Comparison of ENCODE assay signal across 9 mouse cellular contexts in genomic region chrX:74413377-74413776, GRCm38 (mm10). TPM values are rescaled to one million over a fixed set of nuclear protein-coding genes. Genes with fewer than 3 reads are reported as not detected.
DNase-seq lines count a peak whose midpoint lies in the region; ATAC-seq lines count a peak whose summit lies in the region.
"Had no signal": no experiment of that assay in that cellular context is flagged by ENCODE, and none has a peak within 500 bp of the region (broad histone marks: within the 10 kb centered on the region; RNA-seq: fewer than 3 reads in every experiment).

No protein-coding gene starts in this region.

- H3K4me2 ChIP-seq in hindbrain, embryonic 15.5 days: no peak overlapping the region
- H3K4me2 ChIP-seq: limb, embryonic 15.5 days had no signal

- no peaks in the 10 kb centered on the region for H3K4me1 ChIP-seq in hindbrain, embryonic 15.5 days (replicated peaks)
- H3K4me1 ChIP-seq: limb, embryonic 15.5 days had no signal

- peak; percentile 85 for DNase-seq in NIH3T3 (ENCODE audit: low read depth)
- peak; percentile 81 to 82 for DNase-seq in cerebellum, postnatal 14 days
- peak; percentile 13 to 56 for DNase-seq in frontal cortex, postnatal 25 days (ENCODE audit: low spot score in 2 of 2)
- peak; percentile 12 to 47 for DNase-seq in layer of hippocampus, postnatal 25 days (ENCODE audit: extremely low spot score in 1 of 2, low spot score in 1 of 2)
- DNase-seq in lung, postnatal 14 days: peak; percentile 71
- peak; percentile 86 for DNase-seq in retina, embryonic 14.5 days (ENCODE audit: low spot score)
- DNase-seq in thymus, postnatal 36 days: peak; percentile 58 to 63

- H3K4me3 ChIP-seq in hindbrain, embryonic 15.5 days: no peak overlapping the region
- H3K4me3 ChIP-seq: limb, embryonic 15.5 days had no signal

- no peak overlapping the region for H3K9ac ChIP-seq in hindbrain, embryonic 15.5 days
- H3K9ac ChIP-seq: limb, embryonic 15.5 days had no signal

- no peak overlapping the region for H3K27ac ChIP-seq in hindbrain, embryonic 15.5 days (replicated peaks)
- H3K27ac ChIP-seq: limb, embryonic 15.5 days had no signal

- H3K27me3 ChIP-seq in hindbrain, embryonic 15.5 days: no peaks in the 10 kb centered on the region
- H3K27me3 ChIP-seq: limb, embryonic 15.5 days had no signal

- H3K36me3 ChIP-seq in hindbrain, embryonic 15.5 days: no peaks in the 10 kb centered on the region

- H3K9me3 ChIP-seq in hindbrain, embryonic 15.5 days: no peaks in the 10 kb centered on the region
- H3K9me3 ChIP-seq: limb, embryonic 15.5 days had no signal

- ATAC-seq in hindbrain, embryonic 15.5 days (ENCODE audit: low FRiP score, low read depth): peak; percentile 75; the same call in 1 of the 2 replicates

RNA-seq across cellular contexts. Expression of gene G6pdx, which starts 15.6 kb away (rescaled TPM):
- 46.3 and 53.2 TPM in 2 replicates for polyA plus RNA-seq in hindbrain, embryonic 15.5 days (2015; fragmentation: Nextera tagmentation; extraction: Ambion mirVana)
- total RNA-seq in layer of hippocampus, postnatal 25 days (2021): 10 to 100 TPM; 24.9 to 27.7 TPM

RNA-seq across cellular contexts. Expression of gene Ikbkg, which starts 20.3 kb away (rescaled TPM):
- 15.7 and 16.7 TPM in 2 replicates for polyA plus RNA-seq in hindbrain, embryonic 15.5 days (2015; fragmentation: Nextera tagmentation; extraction: Ambion mirVana)
- 10 to 100 TPM; 51.0 to 56.3 TPM for total RNA-seq in layer of hippocampus, postnatal 25 days (2021)

RNA-seq across cellular contexts. Expression of gene Fam3a, which starts 20.3 kb away (rescaled TPM):
- polyA plus RNA-seq in hindbrain, embryonic 15.5 days (2015; fragmentation: Nextera tagmentation; extraction: Ambion mirVana): 34.2 and 37.5 TPM in 2 replicates
- 10 to 100 TPM; 17.8 to 24.9 TPM for total RNA-seq in layer of hippocampus, postnatal 25 days (2021)

RNA-seq across cellular contexts. Expression of gene Slc10a3, which starts 40.2 kb away (rescaled TPM):
- 7.7 and 8.4 TPM in 2 replicates for polyA plus RNA-seq in hindbrain, embryonic 15.5 days (2015; fragmentation: Nextera tagmentation; extraction: Ambion mirVana)
- 1 to 10 TPM; 3.0 to 3.5 TPM for total RNA-seq in layer of hippocampus, postnatal 25 days (2021)

RNA-seq across cellular contexts. Expression of gene Ubl4a, which starts 40.4 kb away (rescaled TPM):
- polyA plus RNA-seq in hindbrain, embryonic 15.5 days (2015; fragmentation: Nextera tagmentation; extraction: Ambion mirVana): 67.7 and 71.0 TPM in 2 replicates
- 10 to 100 TPM; 70.0 to 73.0 TPM for total RNA-seq in layer of hippocampus, postnatal 25 days (2021)

Comparison
In these comparisons a context has a peak if more than half of its experiments do, and no peak if none do; other contexts are left out.
1. DNase-seq: peak in every context shown above with its lines; median percentile 86 in retina, embryonic 14.5 days; 85 in NIH3T3; 82 in cerebellum, postnatal 14 days; 71 in lung, postnatal 14 days; 60 in thymus, postnatal 36 days; 34 in frontal cortex, postnatal 25 days; 30 in layer of hippocampus, postnatal 25 days.